Mouse (Mus musculus): ENCODE data around the gene Cdt1.

- no peak for TF ChIP-seq POLR2A (IDR thresholded peaks at IDR 0.05; ENCODE audit: borderline replicate concordance, control insufficient read depth, low read depth, low read length)
- TF ChIP-seq CTCF (IDR thresholded peaks at IDR 0.05; ENCODE audit: control insufficient read depth, insufficient read depth, low read length) = no peak
Observed at GRCm38 (mm10) chr8:122550234-122550994, 17.4 kb upstream of the Cdt1 start.
